Mouse (Mus musculus): ENCODE results near the gene 4933424G06Rik. TPM values are rescaled to one million over a fixed set of nuclear protein-coding genes. Genes with fewer than 3 reads are reported as not detected.
"Not testable (repeated sequence)": the region's sequence is repeated elsewhere in the genome, so short reads cannot be mapped to it uniquely, and the experiment has no call there.

Gene 4933424G06Rik
- 10 to 100 TPM in 2 of 26 experiments, 1 to 10 TPM in 11, under 1 TPM in 1, not detected in 12; 0.92 to 14.1 (median 4.0) TPM for total RNA-seq (2018; cell fraction: chromatin; rRNA removed)
- total RNA-seq (2018; cell fraction: cytosol; rRNA removed): under 1 TPM in 11 of 26 experiments, not detected in 15; 0.09 to 0.43 (median 0.23) TPM
- 1 to 10 TPM in 12 of 26 experiments, under 1 TPM in 1, not detected in 13; 0.89 to 9.8 (median 4.0) TPM for total RNA-seq (2018; cell fraction: nucleus; rRNA removed)
- polyA plus RNA-seq (2018): not detected in 3 replicates

GRCm38 (mm10) chr1:36709854-36710280 is at the start of gene 4933424G06Rik:
Gene 4933424G06Rik, plus strand, starts transcription at chr1:36710149.
- Histone ChIP-seq H3K36me3 (ENCODE audit: inconsistent target) (peaks cover 16% of the 10 kb centered on the region), H3K4me3 (ENCODE audit: inconsistent target) (peak within 1 kb of the TSS; percentile 89), H3K27ac (peak within 1 kb of the TSS; percentile 59), H3K79me2 (ENCODE audit: inconsistent target) (peaks cover 29% of the 10 kb centered on the region)
- 0% methylated on average over 17 of the region's 29 CpGs for WGBS (ENCODE audit: missing documents)

GRCm38 (mm10) chr1:36664457-36664856 is 45.5 kb upstream of the 4933424G06Rik start:
- WGBS (ENCODE audit: missing documents): 64% methylated on average over 4 of the region's 4 CpGs
- H3K36me3 ChIP-seq (ENCODE audit: inconsistent target): no peaks in the 10 kb centered on the region
- H3K27ac ChIP-seq: no peak overlapping the region
- H3K79me2 ChIP-seq (ENCODE audit: inconsistent target): no peaks in the 10 kb centered on the region
- no peak overlapping the region for H3K4me3 ChIP-seq (ENCODE audit: inconsistent target)

- Histone ChIP-seq H3K27ac (no peak overlapping the region), H3K4me3 (ENCODE audit: inconsistent target) (no peak overlapping the region), H3K36me3 (ENCODE audit: inconsistent target) (no peaks in the 10 kb centered on the region), H3K79me2 (ENCODE audit: inconsistent target) (no peaks in the 10 kb centered on the region)
- WGBS (ENCODE audit: missing documents): 88% methylated on average over 11 of the region's 11 CpGs
Measured at GRCm38 (mm10) chr1:36665165-36665723, 44.7 kb upstream of the 4933424G06Rik start.

GRCm38 (mm10) chr1:36665934-36666333 is 44.0 kb upstream of the 4933424G06Rik start:
- no peak overlapping the region for H3K27ac ChIP-seq
- WGBS (ENCODE audit: missing documents): 90% methylated on average over 4 of the region's 4 CpGs
- H3K79me2 ChIP-seq (ENCODE audit: inconsistent target): no peaks in the 10 kb centered on the region
- H3K36me3 ChIP-seq (ENCODE audit: inconsistent target): no peaks in the 10 kb centered on the region
- H3K4me3 ChIP-seq (ENCODE audit: inconsistent target): no peak overlapping the region

- H3K4me3 ChIP-seq (ENCODE audit: inconsistent target); H3K27ac ChIP-seq; H3K79me2 ChIP-seq (ENCODE audit: inconsistent target); H3K36me3 ChIP-seq (ENCODE audit: inconsistent target): not testable (repeated sequence)
- 90% methylated on average over 2 of the region's 4 CpGs for WGBS (ENCODE audit: missing documents)
Measured at GRCm38 (mm10) chr1:36668007-36668406, 41.9 kb upstream of the 4933424G06Rik start.

- H3K4me3 ChIP-seq (ENCODE audit: inconsistent target): no peak overlapping the region
- H3K36me3 ChIP-seq (ENCODE audit: inconsistent target): no peaks in the 10 kb centered on the region
- H3K79me2 ChIP-seq (ENCODE audit: inconsistent target): no peaks in the 10 kb centered on the region
- no peak overlapping the region for H3K27ac ChIP-seq
- 63% methylated on average over 4 of the region's 4 CpGs for WGBS (ENCODE audit: missing documents)
Measured at GRCm38 (mm10) chr1:36670256-36670655, 39.7 kb upstream of the 4933424G06Rik start.

- 89% methylated on average over 10 of the region's 10 CpGs for WGBS (ENCODE audit: missing documents)
- H3K27ac ChIP-seq: no peak overlapping the region
- no peak overlapping the region for H3K4me3 ChIP-seq (ENCODE audit: inconsistent target)
- H3K79me2 ChIP-seq (ENCODE audit: inconsistent target): no peaks in the 10 kb centered on the region
- H3K36me3 ChIP-seq (ENCODE audit: inconsistent target): no peaks in the 10 kb centered on the region
Measured at GRCm38 (mm10) chr1:36671260-36671659, 38.7 kb upstream of the 4933424G06Rik start.

GRCm38 (mm10) chr1:36672648-36673350 is 37.1 kb upstream of the 4933424G06Rik start:
- Histone ChIP-seq H3K27ac (no peak overlapping the region), H3K79me2 (ENCODE audit: inconsistent target) (no peaks in the 10 kb centered on the region), H3K36me3 (ENCODE audit: inconsistent target) (no peaks in the 10 kb centered on the region), H3K4me3 (ENCODE audit: inconsistent target) (no peak overlapping the region)
- WGBS (ENCODE audit: missing documents): 89% methylated on average over 16 of the region's 16 CpGs

GRCm38 (mm10) chr1:36674936-36675335 is 35.0 kb upstream of the 4933424G06Rik start:
- Histone ChIP-seq H3K36me3 (ENCODE audit: inconsistent target) (no peaks in the 10 kb centered on the region), H3K79me2 (ENCODE audit: inconsistent target) (no peaks in the 10 kb centered on the region), H3K4me3 (ENCODE audit: inconsistent target) (no peak overlapping the region), H3K27ac (no peak overlapping the region)
- 64% methylated on average over 3 of the region's 3 CpGs for WGBS (ENCODE audit: missing documents)

- 91% methylated on average over 7 of the region's 7 CpGs for WGBS (ENCODE audit: missing documents)
- Histone ChIP-seq H3K4me3 (ENCODE audit: inconsistent target) (no peak overlapping the region), H3K79me2 (ENCODE audit: inconsistent target) (no peaks in the 10 kb centered on the region)
Measured at GRCm38 (mm10) chr1:36680893-36681292, 29.1 kb upstream of the 4933424G06Rik start.

GRCm38 (mm10) chr1:36682620-36683355 is 27.2 kb upstream of the 4933424G06Rik start, which contains the start of gene Fam178b:
Gene Fam178b, minus strand, starts transcription at chr1:36683183.
- H3K4me3 ChIP-seq (ENCODE audit: inconsistent target): no peak within 1 kb of the TSS
- H3K27ac ChIP-seq: no peak within 1 kb of the TSS
- H3K79me2 ChIP-seq (ENCODE audit: inconsistent target): no peaks in the 10 kb centered on the region
- WGBS (ENCODE audit: missing documents): 92% methylated on average over 37 of the region's 39 CpGs
- H3K36me3 ChIP-seq (ENCODE audit: inconsistent target): no peaks in the 10 kb centered on the region

More at GRCm38 (mm10) chr1:36680893-36681292, 29.1 kb upstream of the 4933424G06Rik start:
- no peak overlapping the region for H3K27ac ChIP-seq
- no peaks in the 10 kb centered on the region for H3K36me3 ChIP-seq (ENCODE audit: inconsistent target)

- H3K27ac ChIP-seq: no peak overlapping the region
- H3K79me2 ChIP-seq (ENCODE audit: inconsistent target): no peaks in the 10 kb centered on the region
- 8% methylated on average over 13 of the region's 13 CpGs for WGBS (ENCODE audit: missing documents)
- H3K36me3 ChIP-seq (ENCODE audit: inconsistent target): no peaks in the 10 kb centered on the region
- H3K4me3 ChIP-seq (ENCODE audit: inconsistent target): no peak overlapping the region
Measured at GRCm38 (mm10) chr1:36683810-36684467, 26.0 kb upstream of the 4933424G06Rik start.

GRCm38 (mm10) chr1:36690671-36691235 is 19.2 kb upstream of the 4933424G06Rik start:
- Histone ChIP-seq H3K27ac (peak overlapping the region; percentile 51), H3K36me3 (ENCODE audit: inconsistent target) (peaks cover 3% of the 10 kb centered on the region; the same call in 1 of the 2 replicates), H3K4me3 (ENCODE audit: inconsistent target) (peak overlapping the region; percentile 28), H3K79me2 (ENCODE audit: inconsistent target) (peaks cover 15% of the 10 kb centered on the region)
- 73% methylated on average over 10 of the region's 11 CpGs for WGBS (ENCODE audit: missing documents)

All from macrophage (primary cell).